Mouse (Mus musculus) MEL (cell line): ENCODE data around the gene AA467197. TPM values are rescaled to one million over a fixed set of nuclear protein-coding genes. Genes with fewer than 3 reads are reported as not detected.

Experiments
- DNase-seq: peaks from one replicate; pipeline ENCODE4 v3.0.0; 2011; ENCODE audit warnings: low read depth, low spot score
- H3K27ac ChIP-seq: 2 replicates; pipeline ENCODE4 v1.5.1; 2012; ENCODE audit warnings: low read depth, mild to moderate bottlenecking, control low read depth, low read length, moderate library complexity; ENCODE audit not compliant: control insufficient read depth
- H3K27me3 ChIP-seq, 2 experiments: fragments of 150-350 bp in 1 of 2; sonication (generic) in 1 of 2; 2 replicates each; pipeline ENCODE4 v1.6.1; 2012; ENCODE audit warnings: low read length in 2 of 2, mild to moderate bottlenecking in 2 of 2, improper control_type of control experiment in 1 of 2, moderate library complexity in 1 of 2; ENCODE audit not compliant: insufficient read depth in 2 of 2, control insufficient read depth in 1 of 2
- H3K36me3 ChIP-seq, 2 experiments: 2 replicates each; pipeline ENCODE4 v1.6.1; 2012 to 2014; ENCODE audit warnings: low read length in 2 of 2, improper control_type of control experiment in 1 of 2, inconsistent platforms in 1 of 2, mild to moderate bottlenecking in 1 of 2; ENCODE audit not compliant: insufficient read depth in 2 of 2, control insufficient read depth in 1 of 2
- H3K4me1 ChIP-seq, 2 experiments: fragments of 150-350 bp in 1 of 2; sonication (generic) in 1 of 2; 2 replicates each; pipeline ENCODE4 v1.6.1; 2012; ENCODE audit warnings: low read length in 2 of 2, improper control_type of control experiment in 1 of 2, mild to moderate bottlenecking in 1 of 2; ENCODE audit not compliant: insufficient read depth in 2 of 2, control insufficient read depth in 1 of 2
- H3K4me3 ChIP-seq, 2 experiments: fragments of 150-350 bp in 1 of 2; sonication (generic) in 1 of 2; 2 replicates each; pipeline ENCODE4 v1.5.1; 2012; ENCODE audit warnings: low read depth in 2 of 2, low read length in 2 of 2, mild to moderate bottlenecking in 2 of 2, moderate library complexity in 2 of 2, control low read depth in 1 of 2, improper control_type of control experiment in 1 of 2; ENCODE audit not compliant: control insufficient read depth in 1 of 2, insufficient read depth in 1 of 2
- H3K79me2 ChIP-seq: 2 replicates; pipeline ENCODE4 v1.6.1; 2012; ENCODE audit warnings: mild to moderate bottlenecking, low read length, moderate library complexity; ENCODE audit not compliant: control insufficient read depth, poor library complexity, insufficient read depth
- H3K9ac ChIP-seq: 2 replicates; pipeline ENCODE4 v1.6.1; 2012; ENCODE audit warnings: low read depth, mild to moderate bottlenecking, control low read depth, low read length, moderate library complexity; ENCODE audit not compliant: control insufficient read depth, poor library complexity, severe bottlenecking
- H3K9me3 ChIP-seq: fragments of 150-350 bp; sonication (generic); replicated peaks from 2 replicates; pipeline ENCODE4 v1.6.1; 2012; ENCODE audit warnings: mild to moderate bottlenecking, low read length, improper control_type of control experiment, moderate library complexity; ENCODE audit not compliant: insufficient read depth
- BHLHE40 ChIP-seq: IDR thresholded peaks from 2 replicates; pipeline ENCODE4 v1.6.1; 2012; ENCODE audit warnings: low read depth, mild to moderate bottlenecking, inconsistent platforms, low read length, improper control_type of control experiment, borderline replicate concordance
- CHD1 ChIP-seq: IDR thresholded peaks from 2 replicates; pipeline ENCODE4 v1.6.1; 2012; ENCODE audit warnings: low read depth, mild to moderate bottlenecking, inconsistent platforms, low read length, improper control_type of control experiment
- E2F4 ChIP-seq: IDR thresholded peaks from 2 replicates; pipeline ENCODE4 v1.6.1; 2011; ENCODE audit warnings: low read depth, low read length, improper control_type of control experiment, borderline replicate concordance
- ELF1 ChIP-seq: IDR thresholded peaks from 2 replicates; pipeline ENCODE4 v1.6.1; 2014; ENCODE audit warnings: low read depth, mild to moderate bottlenecking, inconsistent platforms, low read length, improper control_type of control experiment, moderate library complexity
- EP300 ChIP-seq, 2 experiments: IDR thresholded peaks; 2 replicates each; pipeline ENCODE4 v1.6.1; 2011; ENCODE audit warnings: improper control_type of control experiment in 2 of 2, low read length in 2 of 2, low read depth in 1 of 2, mild to moderate bottlenecking in 1 of 2
- GABPA ChIP-seq: IDR thresholded peaks from 2 replicates; pipeline ENCODE4 v1.6.1; 2012; ENCODE audit warnings: low read depth, mild to moderate bottlenecking, inconsistent platforms, low read length, improper control_type of control experiment, moderate library complexity
- MAFK ChIP-seq: IDR thresholded peaks from 2 replicates; pipeline ENCODE4 v1.6.1; 2011; ENCODE audit warnings: low read depth, mild to moderate bottlenecking, low read length, improper control_type of control experiment, borderline replicate concordance
- MEF2A ChIP-seq: IDR thresholded peaks from 2 replicates; pipeline ENCODE4 v1.6.1; 2014; ENCODE audit warnings: low read depth, mild to moderate bottlenecking, inconsistent platforms, low read length, improper control_type of control experiment; ENCODE audit not compliant: poor library complexity, insufficient replicate concordance, severe bottlenecking; ENCODE audit errors: extremely low read depth
- MXI1 ChIP-seq: IDR thresholded peaks from 2 replicates; pipeline ENCODE4 v1.6.1; 2011; ENCODE audit warnings: mild to moderate bottlenecking, low read depth, low read length, improper control_type of control experiment
- NELFE ChIP-seq: IDR thresholded peaks from 2 replicates; pipeline ENCODE4 v1.6.1; 2011; ENCODE audit warnings: low read depth, low read length, improper control_type of control experiment
- NRF1 ChIP-seq: IDR thresholded peaks from 2 replicates; pipeline ENCODE4 v1.6.1; 2014; ENCODE audit warnings: low read depth, mild to moderate bottlenecking, inconsistent platforms, low read length, improper control_type of control experiment, moderate library complexity; ENCODE audit not compliant: poor library complexity, insufficient read depth, severe bottlenecking
- POLR2A ChIP-seq, 2 experiments: IDR thresholded peaks; 2 replicates each; pipeline ENCODE4 v1.6.1; 2011 to 2012; ENCODE audit warnings: low read length in 2 of 2, mild to moderate bottlenecking in 2 of 2, control low read depth in 1 of 2, improper control_type of control experiment in 1 of 2, low read depth in 1 of 2, moderate library complexity in 1 of 2; ENCODE audit not compliant: control insufficient read depth in 1 of 2, insufficient read depth in 1 of 2, poor library complexity in 1 of 2
- POLR2AphosphoS2 ChIP-seq: IDR thresholded peaks from 2 replicates; pipeline ENCODE4 v1.6.1; 2011; ENCODE audit warnings: low read length, improper control_type of control experiment
- RCOR1 ChIP-seq: IDR thresholded peaks from 2 replicates; pipeline ENCODE4 v1.6.1; 2012; ENCODE audit warnings: low read depth, mild to moderate bottlenecking, inconsistent platforms, low read length, improper control_type of control experiment
- SIN3A ChIP-seq: IDR thresholded peaks from 2 replicates; pipeline ENCODE4 v1.6.1; 2012; ENCODE audit warnings: low read length, improper control_type of control experiment, inconsistent platforms
- SMC3 ChIP-seq: IDR thresholded peaks from 2 replicates; pipeline ENCODE4 v1.6.1; 2011; ENCODE audit warnings: low read depth, low read length, improper control_type of control experiment
- TBP ChIP-seq: IDR thresholded peaks from 2 replicates; pipeline ENCODE4 v1.8.0; 2011; ENCODE audit warnings: low read depth, low read length, improper control_type of control experiment
- TCF12 ChIP-seq: IDR thresholded peaks from 2 replicates; pipeline ENCODE4 v1.6.1; 2014; ENCODE audit warnings: low read depth, mild to moderate bottlenecking, inconsistent platforms, low read length, improper control_type of control experiment, moderate library complexity
- UBTF ChIP-seq: IDR thresholded peaks from 2 replicates; pipeline ENCODE4 v1.6.1; 2012; ENCODE audit warnings: low read depth, mild to moderate bottlenecking, inconsistent platforms, low read length, improper control_type of control experiment, moderate library complexity, borderline replicate concordance; ENCODE audit not compliant: insufficient read depth
- USF2 ChIP-seq, 2 experiments: IDR thresholded peaks; 2 replicates each; pipeline ENCODE4 v1.6.1; 2011 to 2012; ENCODE audit warnings: improper control_type of control experiment in 2 of 2, low read length in 2 of 2, borderline replicate concordance in 1 of 2, inconsistent platforms in 1 of 2, low read depth in 1 of 2, mild to moderate bottlenecking in 1 of 2; ENCODE audit not compliant: insufficient read depth in 1 of 2
- ZMIZ1 ChIP-seq: IDR thresholded peaks from 2 replicates; pipeline ENCODE4 v1.6.1; 2012; ENCODE audit warnings: low read depth, mild to moderate bottlenecking, inconsistent platforms, low read length, improper control_type of control experiment, moderate library complexity
- polyA plus RNA-seq, 2 experiments: library from polyadenylated mRNA; stranded (reverse) in 1 of 2; unstranded in 1 of 2; fragments of >175 nt in 1 of 2; fragments of >200 nt in 1 of 2; gene quantifications; 2 replicates each; pipeline versions ENCODE4 v1.2.1 to v1.2.4; 2012; ENCODE audit warnings: low replicate concordance in 2 of 2, low read depth in 1 of 2; ENCODE audit not compliant: insufficient read length in 2 of 2, insufficient read depth in 1 of 2, missing spikeins in 1 of 2
- total RNA-seq: library from RNA; depleted of rRNA; stranded (reverse); fragments of 300-350 nt; gene quantifications from 2 replicates; pipeline ENCODE4 v1.2.3, GENCODE M21; 2012

AA467197 gene
- total and polyA plus RNA-seq, 3 experiments = not detected

- Histone ChIP-seq H3K36me3 (no peaks in the 10 kb centered on the region), H3K79me2 (no peaks in the 10 kb centered on the region), H3K4me1 (no peaks in the 10 kb centered on the region), H3K9me3 (no peaks in the 10 kb centered on the region), H3K4me3 (no peak overlapping the region), H3K9ac (no peak overlapping the region), H3K27me3 (no peaks in the 10 kb centered on the region; a peak in 1 of 4 replicates), H3K27ac (no peak overlapping the region)
- no peak for DNase-seq
- TF ChIP-seq EP300 (IDR thresholded peaks at IDR 0.05; ENCODE audit: low read depth in 1 of 2, low read length in 2 of 2) (no peak), POLR2A (IDR thresholded peaks at IDR 0.05; ENCODE audit: control insufficient read depth in 1 of 2, insufficient read depth in 1 of 2, low read depth in 1 of 2, low read length in 2 of 2, poor library complexity in 1 of 2) (no peak), USF2 (IDR thresholded peaks at IDR 0.05; ENCODE audit: borderline replicate concordance in 1 of 2, insufficient read depth in 1 of 2, low read depth in 1 of 2, low read length in 2 of 2) (no peak), TCF12 (no peak), SIN3A (no peak), MXI1 (no peak), UBTF (no peak), ZMIZ1 (no peak), E2F4 (no peak), NRF1 (no peak), MAFK (no peak), SMC3 (no peak), ELF1 (no peak), POLR2AphosphoS2 (no peak), CHD1 (no peak), BHLHE40 (no peak), MEF2A (no peak), RCOR1 (no peak), GABPA (no peak)
Observed at GRCm38 (mm10) chr2:122590351-122590750, 46.4 kb upstream of the AA467197 start.

GRCm38 (mm10) chr2:122591213-122591612 is 45.6 kb upstream of the AA467197 start:
- H3K4me1 ChIP-seq = no peaks in the 10 kb centered on the region
- no peak overlapping the region for H3K9ac ChIP-seq
- DNase-seq = no peak
- no peak overlapping the region for H3K4me3 ChIP-seq
- H3K9me3 ChIP-seq = no peaks in the 10 kb centered on the region
- H3K79me2 ChIP-seq = no peaks in the 10 kb centered on the region
- no peak overlapping the region for H3K27ac ChIP-seq
- H3K27me3 ChIP-seq = no peaks in the 10 kb centered on the region; a peak in 1 of 4 replicates
- TF ChIP-seq TBP (no peak), MXI1 (no peak), NELFE (no peak), EP300 (IDR thresholded peaks at IDR 0.05; ENCODE audit: low read depth in 1 of 2, low read length in 2 of 2) (no peak)
- TF ChIP-seq, all 39 proteins: peak for 0
- H3K36me3 ChIP-seq = no peaks in the 10 kb centered on the region
